Mouse (Mus musculus): ENCODE measurements around the gene Elp4.

DNA sequence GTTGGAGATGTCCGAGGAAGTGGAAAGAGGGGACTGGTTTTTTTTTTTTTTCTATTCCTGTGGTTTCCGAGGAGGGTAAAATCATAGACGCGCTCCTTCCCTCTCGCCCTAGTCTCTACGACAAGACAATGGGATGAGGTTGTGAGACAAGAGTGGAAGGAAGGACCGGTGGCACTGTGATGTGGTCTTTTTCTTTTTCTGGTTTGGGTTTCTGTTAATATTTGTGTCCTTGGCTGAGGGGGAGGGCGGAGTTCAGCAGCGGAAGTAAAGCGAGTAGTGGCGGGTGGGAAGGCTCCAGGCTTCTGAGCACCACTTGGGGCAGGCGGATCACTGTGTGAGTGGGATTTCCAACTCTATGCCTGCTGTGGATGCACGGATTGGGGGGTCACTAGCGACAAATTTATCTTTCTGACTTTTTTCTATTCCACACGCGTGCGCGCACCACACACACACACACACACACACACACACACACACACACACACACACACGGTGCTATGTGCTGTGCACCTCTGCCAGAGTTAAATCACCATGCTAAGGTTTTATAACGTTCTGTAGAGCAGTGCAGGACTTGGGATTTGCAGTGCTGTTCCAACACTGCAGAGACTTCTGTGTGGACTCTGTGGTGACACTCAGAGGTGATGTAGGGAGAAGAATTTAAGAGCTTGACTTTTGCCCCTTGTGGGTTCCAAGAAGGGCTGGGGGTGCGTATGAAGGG, 221.6 kb downstream of the Elp4 start:
- no peak for TF ChIP-seq POLR2A (IDR thresholded peaks at IDR 0.05; ENCODE audit: control insufficient read depth in 1 of 2, insufficient read depth in 1 of 2, low read depth in 1 of 2, low read length in 2 of 2, poor library complexity in 1 of 2)
- TF ChIP-seq CHD2 (IDR thresholded peaks at IDR 0.05; ENCODE audit: low read length) = no peak
- no peak for TF ChIP-seq GABPA (IDR thresholded peaks at IDR 0.05; ENCODE audit: low read depth, low read length)
- no peak for TF ChIP-seq SMC3 (IDR thresholded peaks at IDR 0.05; ENCODE audit: low read depth, low read length)
- no peak for TF ChIP-seq USF1 (IDR thresholded peaks at IDR 0.05; ENCODE audit: low read depth, low read length)
- TF ChIP-seq MAX (IDR thresholded peaks at IDR 0.05; ENCODE audit: low read length) = no peak
- TF ChIP-seq MAZ (IDR thresholded peaks at IDR 0.05; ENCODE audit: low read depth, low read length) = no peak
- TF ChIP-seq JUND (IDR thresholded peaks at IDR 0.05; ENCODE audit: low read depth, low read length) = no peak
- no peak for TF ChIP-seq E2F4 (IDR thresholded peaks at IDR 0.05; ENCODE audit: borderline replicate concordance, low read depth, low read length)
- no peak for TF ChIP-seq CTCF (IDR thresholded peaks at IDR 0.05 in 2 of 3, conservative IDR thresholded peaks at IDR 0.05 in 1 of 3; ENCODE audit: control insufficient read depth in 1 of 3, insufficient read depth in 1 of 3, low read depth in 2 of 3, low read length in 3 of 3, poor library complexity in 1 of 3, severe bottlenecking in 1 of 3)
- no peak for TF ChIP-seq TBP (IDR thresholded peaks at IDR 0.05; ENCODE audit: low read depth, low read length)

All from MEL (cell line).